In genomic region chr9:44690641-44691040, GRCm38 (mm10) we compare ENCODE assay signal across 11 mouse cellular contexts. TPM values are rescaled to one million over a fixed set of nuclear protein-coding genes. Genes with fewer than 3 reads are reported as not detected.
A peak's percentile ranks its signal among the peaks of the same experiment; 100 is the strongest.
DNase-seq lines count a peak whose midpoint lies in the region; ATAC-seq and TF ChIP-seq lines count a peak whose summit lies in the region.
"Had no signal": no experiment of that assay in that cellular context is flagged by ENCODE, and none has a peak within 500 bp of the region (broad histone marks: within the 10 kb centered on the region; RNA-seq: fewer than 3 reads in every experiment).

No protein-coding gene starts in this region.

- WGBS in hindbrain, embryonic 11.5 days = 57% methylated on average over 7 of the region's 7 CpGs
- WGBS in hindbrain, embryonic 13.5 days = 51% methylated on average over 7 of the region's 7 CpGs
- WGBS in forebrain, embryonic 10.5 days = 53% methylated on average over 7 of the region's 7 CpGs

- no peak overlapping the region for H3K4me2 ChIP-seq in hindbrain, embryonic 11.5 days (replicated peaks; ENCODE audit: low read depth, low read length)
- no peak overlapping the region for H3K4me2 ChIP-seq in hindbrain, embryonic 13.5 days
- H3K4me2 ChIP-seq: neural tube, embryonic 13.5 days had no signal

- H3K36me3 ChIP-seq in hindbrain, embryonic 11.5 days (ENCODE audit: control insufficient read depth, insufficient read depth, low read length) = peaks cover 9% of the 10 kb centered on the region; the same call in 1 of the 2 replicates
- peaks cover 86% of the 10 kb centered on the region for H3K36me3 ChIP-seq in hindbrain, embryonic 13.5 days
- H3K36me3 ChIP-seq in forebrain, embryonic 10.5 days (replicated peaks) = peaks cover 92% of the 10 kb centered on the region

- no peak for TF ChIP-seq CTCF in layer of hippocampus, adult 2 months (conservative IDR thresholded peaks at IDR 0.05)

- peaks cover 13% of the 10 kb centered on the region for H3K4me1 ChIP-seq in hindbrain, embryonic 11.5 days (replicated peaks; ENCODE audit: control insufficient read depth, insufficient read depth, low read length)
- H3K4me1 ChIP-seq in hindbrain, embryonic 13.5 days (replicated peaks) = peaks cover 27% of the 10 kb centered on the region
- peaks cover 36% of the 10 kb centered on the region for H3K4me1 ChIP-seq in forebrain, embryonic 10.5 days

- no peak overlapping the region for H3K4me3 ChIP-seq in hindbrain, embryonic 11.5 days (ENCODE audit: low read depth, low read length)
- no peak overlapping the region for H3K4me3 ChIP-seq in hindbrain, embryonic 13.5 days
- H3K4me3 ChIP-seq in layer of hippocampus, adult 2 months = no peak overlapping the region
- no peak overlapping the region for H3K4me3 ChIP-seq in forebrain, embryonic 10.5 days
- H3K4me3 ChIP-seq: neural tube, embryonic 13.5 days had no signal

- no peak overlapping the region for H3K9ac ChIP-seq in hindbrain, embryonic 11.5 days (ENCODE audit: low read depth, low read length)
- no peak overlapping the region for H3K9ac ChIP-seq in hindbrain, embryonic 13.5 days
- H3K9ac ChIP-seq: neural tube, embryonic 13.5 days had no signal

- ATAC-seq in hindbrain, embryonic 11.5 days (ENCODE audit: low FRiP score) = no peak
- ATAC-seq in hindbrain, embryonic 13.5 days (ENCODE audit: low FRiP score) = no peak

- no peaks in the 10 kb centered on the region for H3K9me3 ChIP-seq in hindbrain, embryonic 11.5 days (ENCODE audit: control insufficient read depth, low read length)
- no peaks in the 10 kb centered on the region for H3K9me3 ChIP-seq in hindbrain, embryonic 13.5 days
- H3K9me3 ChIP-seq in forebrain, embryonic 10.5 days = no peaks in the 10 kb centered on the region
- H3K9me3 ChIP-seq: neural tube, embryonic 13.5 days had no signal

- intact Hi-C loops in left cerebral cortex, postnatal 14 days (cut with DNase I) = no loop called here

- no peak overlapping the region for H3K27ac ChIP-seq in hindbrain, embryonic 11.5 days (ENCODE audit: low read depth, low read length)
- no peak overlapping the region for H3K27ac ChIP-seq in hindbrain, embryonic 13.5 days
- no peak overlapping the region for H3K27ac ChIP-seq in layer of hippocampus, adult 2 months
- no peak overlapping the region for H3K27ac ChIP-seq in forebrain, embryonic 10.5 days
- H3K27ac ChIP-seq: neural tube, embryonic 13.5 days had no signal

- H3K27me3 ChIP-seq in hindbrain, embryonic 11.5 days (ENCODE audit: control insufficient read depth, insufficient read depth, low read length) = no peaks in the 10 kb centered on the region
- H3K27me3 ChIP-seq in hindbrain, embryonic 13.5 days = no peaks in the 10 kb centered on the region
- H3K27me3 ChIP-seq in forebrain, embryonic 10.5 days (ENCODE audit: poor library complexity, severe bottlenecking) = no peaks in the 10 kb centered on the region
- H3K27me3 ChIP-seq: neural tube, embryonic 13.5 days had no signal

- peak; percentile 10 for DNase-seq in hindbrain, embryonic 11.5 days (ENCODE audit: low spot score)
- DNase-seq in CD4-positive, CD25-positive, alpha-beta regulatory T cell, adult 2 months (ENCODE audit: low read depth, low spot score) = peak; percentile 84
- DNase-seq in c-Kit-positive CD71-positive TER-119-negative erythroid progenitor cells, embryonic 14.5 days (ENCODE audit: low read depth) = peak; percentile 27
- peak; percentile 91 for DNase-seq in naive thymus-derived CD4-positive, alpha-beta T cell, adult 2 months (ENCODE audit: low read depth)
- DNase-seq in left cerebral cortex, postnatal 14 days (ENCODE audit: low spot score in 2 of 2) = no peak
- DNase-seq in layer of hippocampus, adult 2 months (ENCODE audit: low spot score in 2 of 2) = no peak
- DNase-seq in forebrain, embryonic 10.5 days (ENCODE audit: extremely low spot score, low spot score) = no peak

RNA-seq across cellular contexts. Expression of gene Treh, which starts 17.6 kb away (rescaled TPM):
- not detected in 2 replicates for polyA plus RNA-seq in hindbrain, embryonic 11.5 days (2014; fragmentation: Nextera tagmentation; extraction: Ambion mirVana)
- polyA plus RNA-seq in hindbrain, embryonic 13.5 days (2015; fragmentation: Nextera tagmentation; extraction: Ambion mirVana) = not detected in 2 replicates
- not detected for total RNA-seq in left cerebral cortex, postnatal 14 days (2021)
- total RNA-seq in layer of hippocampus, adult 2 months (2021) = under 1 TPM in 1 of 2 experiments, not detected in 1; 0.18 TPM
- polyA plus RNA-seq in forebrain, embryonic 10.5 days (2016; fragmentation: Nextera tagmentation; extraction: Ambion mirVana) = not detected in 2 replicates
- total RNA-seq: hematopoietic stem cell, adult 5-6 weeks had no signal
- polyA plus RNA-seq: embryonic facial prominence, embryonic 14.5 days; neural tube, embryonic 13.5 days had no signal

RNA-seq across cellular contexts. Expression of gene Phldb1, which starts 44.4 kb away (rescaled TPM):
- polyA plus RNA-seq in hindbrain, embryonic 11.5 days (2014; fragmentation: Nextera tagmentation; extraction: Ambion mirVana) = 36.0 and 36.3 TPM in 2 replicates
- 44.5 and 48.8 TPM in 2 replicates for polyA plus RNA-seq in hindbrain, embryonic 13.5 days (2015; fragmentation: Nextera tagmentation; extraction: Ambion mirVana)
- total RNA-seq in left cerebral cortex, postnatal 14 days (2021) = 10 to 100 TPM; 62.4 to 65.7 TPM
- total RNA-seq in layer of hippocampus, adult 2 months (2021) = 10 to 100 TPM; 71.8 to 86.4 TPM
- 37.8 and 44.7 TPM in 2 replicates for polyA plus RNA-seq in forebrain, embryonic 10.5 days (2016; fragmentation: Nextera tagmentation; extraction: Ambion mirVana)

Comparison
In these comparisons a context has a peak if more than half of its experiments do, and no peak if none do; other contexts are left out.
1. DNase-seq: peak in hindbrain, embryonic 11.5 days (single experiment), CD4-positive, CD25-positive, alpha-beta regulatory T cell, adult 2 months (single experiment), c-Kit-positive CD71-positive TER-119-negative erythroid progenitor cells, embryonic 14.5 days (single experiment) and naive thymus-derived CD4-positive, alpha-beta T cell, adult 2 months (single experiment); none in left cerebral cortex, postnatal 14 days (0 of 2), layer of hippocampus, adult 2 months (0 of 2) and forebrain, embryonic 10.5 days (single experiment).